Mouse (Mus musculus): ENCODE measurements around the gene Vrk1.

Vrk1 gene

GRCm38 (mm10) chr12:105997028-105997786, 12.8 kb upstream of the Vrk1 start:
- no peak for DNase-seq (ENCODE audit: extremely low read depth, low read depth)

- no peak for DNase-seq (ENCODE audit: extremely low read depth, low read depth)
These were observed 8.3 kb upstream of the Vrk1 start for GRCm38 (mm10) chr12:106001775-106002174.

- DNase-seq (ENCODE audit: extremely low read depth, low read depth), result no peak
These were observed 5.3 kb upstream of the Vrk1 start for GRCm38 (mm10) chr12:106004719-106005118.

- peak; percentile 84 for DNase-seq (ENCODE audit: extremely low read depth, low read depth)
These were observed 3.8 kb upstream of the Vrk1 start for GRCm38 (mm10) chr12:106006218-106006617.

GRCm38 (mm10) chr12:106008348-106009050, 1.5 kb upstream of the Vrk1 start:
- no peak for DNase-seq (ENCODE audit: extremely low read depth, low read depth)

- no peak for DNase-seq (ENCODE audit: extremely low read depth, low read depth)
These were observed 732 bp upstream of the Vrk1 start for GRCm38 (mm10) chr12:106009122-106009870.

GRCm38 (mm10) chr12:106012161-106012560, 2.1 kb downstream of the Vrk1 start:
- no peak for DNase-seq (ENCODE audit: extremely low read depth, low read depth)

- DNase-seq (ENCODE audit: extremely low read depth, low read depth), result no peak
These were observed 6.4 kb downstream of the Vrk1 start for GRCm38 (mm10) chr12:106016265-106017012.

- no peak for DNase-seq (ENCODE audit: extremely low read depth, low read depth)
These were observed 10.0 kb downstream of the Vrk1 start for GRCm38 (mm10) chr12:106020063-106020462.

GRCm38 (mm10) chr12:106023652-106024051, 13.6 kb downstream of the Vrk1 start:
- peak; percentile 76 for DNase-seq (ENCODE audit: extremely low read depth, low read depth)

- no peak for DNase-seq (ENCODE audit: extremely low read depth, low read depth)
These were observed 15.4 kb downstream of the Vrk1 start for GRCm38 (mm10) chr12:106025416-106025815.

GRCm38 (mm10) chr12:106026385-106027134, 16.5 kb downstream of the Vrk1 start:
- peak; percentile 92 for DNase-seq (ENCODE audit: extremely low read depth, low read depth)

GRCm38 (mm10) chr12:106027372-106027771, 17.3 kb downstream of the Vrk1 start:
- DNase-seq (ENCODE audit: extremely low read depth, low read depth), result no peak

- DNase-seq (ENCODE audit: extremely low read depth, low read depth), result no peak
These were observed 19.6 kb downstream of the Vrk1 start for GRCm38 (mm10) chr12:106029582-106029981.

GRCm38 (mm10) chr12:106030146-106030745, 20.2 kb downstream of the Vrk1 start:
- DNase-seq (ENCODE audit: extremely low read depth, low read depth), result peak; percentile 76

GRCm38 (mm10) chr12:106030796-106031195, 20.8 kb downstream of the Vrk1 start:
- no peak for DNase-seq (ENCODE audit: extremely low read depth, low read depth)

- no peak for DNase-seq (ENCODE audit: extremely low read depth, low read depth)
These were observed 21.9 kb downstream of the Vrk1 start for GRCm38 (mm10) chr12:106031916-106032315.

GRCm38 (mm10) chr12:106032361-106032760, 22.3 kb downstream of the Vrk1 start:
- no peak for DNase-seq (ENCODE audit: extremely low read depth, low read depth)

GRCm38 (mm10) chr12:106034267-106034666, 24.2 kb downstream of the Vrk1 start:
- DNase-seq (ENCODE audit: extremely low read depth, low read depth), result no peak

- no peak for DNase-seq (ENCODE audit: extremely low read depth, low read depth)
These were observed 24.7 kb downstream of the Vrk1 start for GRCm38 (mm10) chr12:106034761-106035160.
